Mouse (Mus musculus) cerebellum, adult 18-20 months (tissue): Measurements from ENCODE around the gene Alg2.
A peak's percentile ranks its signal among the peaks of the same experiment; 100 is the strongest.

Source experiments
- DNase-seq, 2 experiments: peaks; one replicate each; pipeline ENCODE4 v3.0.0; 2021

Gene Alg2

DNA sequence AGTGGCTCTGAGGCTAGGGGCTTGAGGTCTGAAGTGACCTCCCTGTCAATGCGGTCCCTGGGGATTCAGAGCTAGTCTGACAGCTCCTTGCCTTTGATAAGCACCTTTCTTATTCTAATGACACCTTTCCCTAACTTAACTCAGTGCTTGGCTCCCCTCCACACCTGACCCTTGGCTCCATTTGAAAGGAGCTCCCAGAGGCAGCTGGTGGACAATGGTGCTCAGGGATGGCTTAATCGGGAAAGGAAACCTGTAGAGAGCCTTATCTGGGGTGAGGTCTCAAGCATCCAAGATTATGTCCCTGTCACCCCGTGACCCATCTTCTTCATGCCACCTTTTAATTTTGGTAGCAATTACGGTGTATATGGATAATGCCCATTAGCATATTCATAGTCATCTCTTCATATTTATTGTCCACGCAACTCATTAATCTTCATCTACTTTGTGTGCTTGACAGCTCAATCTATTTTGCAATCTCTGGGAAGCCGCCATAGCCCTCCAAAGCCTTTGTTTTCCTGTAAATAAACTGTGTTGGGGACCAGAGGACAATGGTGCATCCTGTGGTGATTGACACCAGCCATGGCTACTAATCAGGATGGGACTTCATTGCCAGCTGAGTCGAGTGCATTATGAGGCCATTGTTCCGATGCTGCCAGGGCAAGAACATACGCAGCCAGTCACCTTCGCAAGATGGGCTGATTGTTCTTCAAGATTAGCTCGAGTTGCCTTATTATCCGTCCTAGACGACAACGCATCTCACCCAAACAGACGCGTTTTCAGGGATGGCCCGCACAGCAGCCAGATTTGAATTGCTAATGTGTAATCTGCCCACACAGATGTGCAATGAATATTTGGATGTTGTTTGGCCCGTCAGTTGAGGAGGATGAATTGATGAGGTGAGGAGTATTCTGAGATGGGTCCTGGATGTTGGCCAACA, 24.3 kb downstream of the Alg2 start:
- no peak for DNase-seq

DNA sequence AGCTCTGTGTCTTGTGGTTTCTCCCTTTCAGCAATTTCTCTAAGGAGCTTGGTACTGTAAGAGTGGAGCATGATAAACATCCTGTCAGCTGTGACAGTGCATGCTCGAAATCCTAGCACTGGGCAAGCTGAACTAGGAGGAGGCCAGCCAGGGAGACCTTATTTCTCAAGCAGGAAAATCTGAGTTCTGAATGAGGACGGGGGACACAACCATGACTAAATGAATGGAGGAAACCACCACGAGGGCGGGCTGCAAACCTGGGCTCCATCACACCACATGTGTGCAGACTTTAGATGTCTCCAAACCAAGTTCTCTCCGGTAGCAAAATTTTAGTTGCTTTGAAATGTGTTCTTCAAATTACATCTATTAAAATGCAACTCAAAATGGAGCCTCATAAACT, 25.0 kb downstream of the Alg2 start:
- no peak for DNase-seq

GRCm38 (mm10) chr4:47448526-47448925, 25.6 kb downstream of the Alg2 start:
- DNase-seq, result no peak

DNA sequence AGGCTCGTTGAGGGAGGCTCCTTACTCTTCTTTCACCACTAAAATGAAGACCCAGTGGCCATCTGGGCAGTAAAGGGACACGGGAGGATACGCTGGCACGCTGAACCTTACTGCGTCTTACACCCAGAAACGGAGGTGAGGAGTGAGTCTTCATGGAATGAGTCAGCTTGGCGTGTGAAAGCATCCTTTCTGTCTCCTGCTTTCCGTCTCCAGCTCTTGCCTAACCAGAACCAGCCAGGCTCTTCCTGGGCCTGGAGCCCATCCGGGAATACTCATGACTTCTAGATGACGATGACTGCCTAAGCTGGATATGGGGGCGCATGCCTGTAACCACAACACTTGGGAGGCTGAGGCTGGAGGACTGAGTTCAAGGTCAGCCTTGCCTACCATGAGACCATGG, 33.2 kb downstream of the Alg2 start:
- DNase-seq, result no peak

GRCm38 (mm10) chr4:47438956-47439355, 35.2 kb downstream of the Alg2 start:
- no peak for DNase-seq

DNA sequence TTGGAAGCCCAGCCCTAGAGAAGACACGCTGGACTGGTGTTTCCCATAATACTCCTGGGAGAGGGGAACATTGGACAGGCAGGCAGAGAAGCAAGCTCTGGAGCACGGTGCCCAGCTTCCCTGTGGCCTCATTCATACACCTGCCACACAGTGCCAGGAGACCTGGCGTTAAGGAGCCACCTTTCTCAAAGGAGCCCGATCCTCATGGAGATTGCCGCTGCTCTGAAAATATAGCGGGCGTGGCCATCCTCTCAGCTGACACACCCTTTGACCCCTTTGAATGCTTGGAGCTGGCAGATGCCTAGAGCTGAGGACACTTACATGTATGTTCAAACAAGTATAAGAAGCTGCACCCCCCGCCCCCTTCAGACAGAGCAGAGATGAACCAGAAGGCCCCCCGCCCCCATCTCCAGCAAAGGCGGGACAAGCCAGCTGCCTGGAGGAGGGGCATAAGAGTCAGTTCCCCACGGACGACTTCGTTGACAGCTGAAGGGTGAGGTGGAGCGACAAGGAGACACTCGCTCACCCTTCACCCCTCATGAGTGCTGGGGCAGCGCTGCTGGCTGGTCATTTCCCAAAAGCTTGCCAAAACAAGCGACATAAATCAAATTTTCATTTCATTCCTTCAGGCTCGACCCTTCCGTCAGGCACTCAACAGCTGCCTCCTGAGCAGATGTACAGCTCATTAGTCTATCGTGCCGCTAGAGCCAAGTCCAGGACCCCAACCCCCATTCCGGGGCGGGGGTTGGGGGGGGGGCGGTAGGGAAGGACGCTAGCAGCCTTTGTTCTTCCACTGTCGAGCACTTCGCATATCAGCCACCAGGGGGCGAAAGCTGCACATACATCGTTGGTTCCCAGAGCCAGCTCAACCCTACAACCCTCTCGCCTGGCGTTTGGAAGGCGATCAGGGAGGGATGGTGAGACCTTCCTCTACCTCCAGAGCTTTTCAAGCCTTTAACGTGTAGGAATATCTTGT, 36.5 kb downstream of the Alg2 start:
- peak; percentile 91 for DNase-seq

DNA sequence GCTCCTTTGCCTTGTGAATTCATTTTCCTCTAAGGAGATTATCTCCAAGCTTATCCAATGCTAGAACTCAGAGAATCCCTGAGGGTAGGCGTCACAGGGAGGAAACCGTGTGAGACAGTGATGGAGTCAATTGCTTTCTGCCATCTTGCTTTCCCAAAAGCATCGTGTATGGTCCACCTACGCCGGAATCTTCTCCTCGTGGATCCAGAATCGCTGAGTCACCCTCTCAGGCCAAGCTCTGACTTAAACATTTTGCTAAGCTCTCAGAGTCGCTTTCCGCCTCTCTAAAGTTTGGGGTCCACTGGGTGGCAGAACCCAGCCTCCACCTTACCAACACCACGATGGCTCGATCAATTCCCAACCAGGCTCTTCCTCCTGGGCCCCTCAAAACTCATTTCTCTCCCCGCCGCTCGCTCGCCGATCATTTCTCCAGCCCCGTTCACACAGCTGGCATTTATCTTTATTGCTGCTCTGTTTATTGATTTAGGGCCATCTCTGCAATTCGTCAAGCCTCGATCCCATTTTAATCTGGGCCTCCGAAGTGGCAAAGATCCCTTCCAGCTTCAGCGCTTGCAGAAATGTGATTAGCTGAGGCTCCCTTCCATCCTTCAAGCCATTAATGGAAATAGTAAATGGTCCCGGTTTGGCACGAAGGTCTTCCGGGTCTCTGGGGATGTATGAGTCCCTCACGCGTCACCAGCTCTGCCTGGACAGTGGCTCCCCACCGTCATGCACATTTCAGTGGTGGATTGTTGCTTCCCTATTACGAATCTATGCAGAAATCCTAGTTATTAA, 38.4 kb downstream of the Alg2 start:
- DNase-seq, result no peak

- no peak for DNase-seq
Measured at GRCm38 (mm10) chr4:47435131-47435530, 39.0 kb downstream of the Alg2 start.

DNA sequence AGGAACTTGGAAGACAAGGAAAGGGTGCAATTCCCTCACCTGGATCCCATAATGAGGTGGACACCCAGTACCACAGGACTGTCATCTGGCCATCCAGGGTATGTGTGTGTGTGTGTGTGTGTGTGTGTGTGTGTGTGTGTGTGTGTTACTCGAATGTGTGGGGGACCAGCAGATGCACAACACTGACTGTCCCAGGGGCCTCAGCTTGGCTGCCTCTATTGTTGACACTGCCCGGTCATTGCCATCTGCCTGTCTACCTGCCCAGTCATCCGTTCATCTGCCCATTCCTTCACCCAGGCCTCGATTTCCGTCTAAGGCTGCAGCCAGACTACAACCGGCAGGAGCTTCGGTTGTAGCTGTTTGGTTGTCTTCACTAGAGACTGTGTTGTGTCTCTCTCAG, 41.4 kb downstream of the Alg2 start:
- no peak for DNase-seq

- DNase-seq, result no peak
Measured at GRCm38 (mm10) chr4:47431081-47431480, 43.1 kb downstream of the Alg2 start.

GRCm38 (mm10) chr4:47430557-47430956, 43.6 kb downstream of the Alg2 start:
- no peak for DNase-seq

DNA sequence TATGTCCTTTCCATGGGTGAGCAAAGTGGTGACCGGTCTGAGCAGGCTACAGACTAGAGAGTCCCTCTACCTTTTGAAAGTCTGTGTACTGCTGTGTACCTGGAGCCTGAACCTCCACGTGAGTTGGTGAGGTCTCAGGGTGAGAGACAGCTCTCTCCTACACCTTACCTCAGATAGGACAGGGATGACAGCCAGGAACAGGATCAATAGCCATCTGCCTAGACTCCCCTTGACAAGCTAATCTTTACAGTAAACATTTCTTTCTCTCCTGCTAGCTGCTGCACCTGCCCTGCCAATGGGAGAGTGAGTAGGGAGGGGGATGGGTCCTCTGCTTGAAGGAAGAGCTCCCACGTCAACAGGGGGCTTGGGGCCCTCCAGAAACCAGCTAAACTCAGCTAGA, 46.5 kb downstream of the Alg2 start:
- no peak for DNase-seq

DNA sequence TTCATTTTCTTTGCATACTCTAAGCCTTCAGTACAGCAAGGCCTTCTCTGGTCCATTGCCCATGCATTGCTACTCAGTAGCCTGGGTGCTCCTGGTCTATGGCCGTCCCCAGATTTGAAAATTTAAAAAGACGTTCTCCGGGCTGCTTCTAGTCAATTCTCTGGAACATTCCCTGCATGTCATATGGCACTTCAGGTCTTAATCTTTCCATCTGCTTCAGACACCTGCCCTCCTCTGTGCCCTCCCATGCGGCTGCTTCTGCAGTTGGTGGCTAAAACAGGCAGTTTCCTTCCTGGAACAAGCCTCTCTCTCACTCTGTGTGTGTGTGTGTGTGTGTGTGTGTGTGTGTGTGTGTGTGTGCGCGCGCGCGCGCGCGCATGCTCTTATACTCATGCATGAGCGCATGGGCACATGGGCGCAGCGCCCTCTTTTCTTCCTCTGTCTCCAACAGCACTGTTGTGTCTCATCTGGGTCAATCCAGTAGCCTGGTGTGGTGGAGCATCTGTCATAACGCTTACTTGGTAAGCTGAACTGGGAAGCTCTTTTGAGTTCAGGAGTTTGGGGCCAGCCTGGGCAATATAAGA, 48.8 kb downstream of the Alg2 start:
- no peak for DNase-seq

DNA sequence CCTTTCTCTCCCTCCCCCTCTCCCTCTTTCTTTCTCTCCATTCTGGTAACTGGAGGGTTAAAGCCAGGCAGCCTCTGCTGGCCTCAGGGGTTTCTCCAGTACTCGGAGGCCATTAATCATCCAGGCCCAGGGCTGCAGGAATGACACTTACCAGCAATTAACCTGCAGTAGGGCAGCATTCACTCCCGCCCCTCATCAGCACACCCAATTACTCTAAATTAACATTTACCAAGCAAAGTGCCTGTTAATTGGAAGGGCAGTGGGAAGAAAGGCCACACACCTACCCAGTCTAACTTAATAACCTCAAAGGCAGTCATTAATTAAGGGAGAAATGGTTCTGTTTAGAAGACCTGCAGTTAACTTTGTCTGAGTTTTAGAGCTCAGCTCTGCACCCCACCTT, 49.8 kb downstream of the Alg2 start:
- DNase-seq, result no peak

GRCm38 (mm10) chr4:47422946-47423345, 51.2 kb downstream of the Alg2 start:
- DNase-seq, result no peak

- no peak for DNase-seq
Measured at GRCm38 (mm10) chr4:47422194-47422593, 51.9 kb downstream of the Alg2 start.

- DNase-seq, result no peak
Measured at GRCm38 (mm10) chr4:47420191-47420590, 53.9 kb downstream of the Alg2 start.

- peak; percentile 11 to 33 for DNase-seq
Measured at GRCm38 (mm10) chr4:47419268-47419973, 54.7 kb downstream of the Alg2 start.

GRCm38 (mm10) chr4:47417871-47418270, 56.3 kb downstream of the Alg2 start:
- no peak for DNase-seq
